Mouse (Mus musculus): ENCODE measurements around the gene Klhdc1. TPM values are rescaled to one million over a fixed set of nuclear protein-coding genes. Genes with fewer than 3 reads are reported as not detected.

Gene Klhdc1
- polyA plus RNA-seq, 1 experiment from 2014 or later = 6.9 TPM

Other genes with a start within 250 kb of the Klhdc1 start
- gene Rps29, start 82.0 kb upstream of the Klhdc1 start, polyA plus RNA-seq (2016; fragmentation: Nextera tagmentation; extraction: Ambion mirVana) = 1,704 and 1,735 TPM in 2 replicates
- gene Lrr1, start 72.4 kb upstream of the Klhdc1 start, polyA plus RNA-seq (2016; fragmentation: Nextera tagmentation; extraction: Ambion mirVana) = 32.0 and 33.2 TPM in 2 replicates
- 555 and 558 TPM in 2 replicates for gene Rpl36al, start 57.1 kb upstream of the Klhdc1 start, polyA plus RNA-seq (2016; fragmentation: Nextera tagmentation; extraction: Ambion mirVana)
- 48.4 and 53.0 TPM in 2 replicates for gene Mgat2, start 57.0 kb upstream of the Klhdc1 start, polyA plus RNA-seq (2016; fragmentation: Nextera tagmentation; extraction: Ambion mirVana)
- 37.9 and 40.8 TPM in 2 replicates for gene Gm49383, start 44.1 kb upstream of the Klhdc1 start, polyA plus RNA-seq (2016; fragmentation: Nextera tagmentation; extraction: Ambion mirVana)
- 14.6 and 16.0 TPM in 2 replicates for gene Dnaaf2, start 42.7 kb upstream of the Klhdc1 start, polyA plus RNA-seq (2016; fragmentation: Nextera tagmentation; extraction: Ambion mirVana)
- gene Gm49384, start 36.9 kb upstream of the Klhdc1 start, polyA plus RNA-seq (2016; fragmentation: Nextera tagmentation; extraction: Ambion mirVana) = 28.4 and 36.2 TPM in 2 replicates
- 30.5 and 32.6 TPM in 2 replicates for gene Pole2, start 13.0 kb upstream of the Klhdc1 start, polyA plus RNA-seq (2016; fragmentation: Nextera tagmentation; extraction: Ambion mirVana)
- gene Klhdc2, start 55.5 kb downstream of the Klhdc1 start, polyA plus RNA-seq (2016; fragmentation: Nextera tagmentation; extraction: Ambion mirVana) = 192 and 196 TPM in 2 replicates
- gene Nemf, start 116.0 kb downstream of the Klhdc1 start, polyA plus RNA-seq (2016; fragmentation: Nextera tagmentation; extraction: Ambion mirVana) = 95.1 and 99.3 TPM in 2 replicates
- 65.3 and 66.1 TPM in 2 replicates for gene Arf6, start 131.0 kb downstream of the Klhdc1 start, polyA plus RNA-seq (2016; fragmentation: Nextera tagmentation; extraction: Ambion mirVana)
- gene Gm9887, start 131.3 kb downstream of the Klhdc1 start, polyA plus RNA-seq (2016; fragmentation: Nextera tagmentation; extraction: Ambion mirVana) = 1.7 and 2.0 TPM in 2 replicates

Measured in limb, embryonic 12.5 days (tissue).